Mouse (Mus musculus): ENCODE measurements around the gene Olfr1281. TPM values are rescaled to one million over a fixed set of nuclear protein-coding genes. Genes with fewer than 3 reads are reported as not detected.
"Not testable (repeated sequence)": the region's sequence is repeated elsewhere in the genome, so short reads cannot be mapped to it uniquely, and the experiment has no call there.

Gene Olfr1281
- not detected for total RNA-seq (2022)

- DNase-seq (ENCODE audit: low spot score in 2 of 2) = no peak
These were observed at the start of gene Olfr1281 for GRCm38 (mm10) chr2:111326220-111326619. Gene Olfr1281, plus strand, starts transcription at chr2:111326520.

GRCm38 (mm10) chr2:111289836-111290235 is 36.5 kb upstream of the Olfr1281 start, which contains the start of gene Olfr1278:
Gene Olfr1278, plus strand, starts transcription at chr2:111290136.
- DNase-seq (ENCODE audit: low spot score in 2 of 2) = no peak

GRCm38 (mm10) chr2:111298541-111298940 is 27.8 kb upstream of the Olfr1281 start:
- DNase-seq (ENCODE audit: low spot score in 2 of 2) = no peak

GRCm38 (mm10) chr2:111300374-111300773 is 25.9 kb upstream of the Olfr1281 start, which contains the start of gene Olfr1279:
Gene Olfr1279, plus strand, starts transcription at chr2:111300635.
- DNase-seq (ENCODE audit: low spot score in 2 of 2) = no peak

GRCm38 (mm10) chr2:111313717-111314116 is 12.6 kb upstream of the Olfr1281 start, which contains the start of gene Olfr1280:
Gene Olfr1280, plus strand, starts transcription at chr2:111314017.
- no peak for DNase-seq (ENCODE audit: low spot score in 2 of 2)

- DNase-seq (ENCODE audit: low spot score in 2 of 2) = not testable (repeated sequence)
These were observed 7.4 kb downstream of the Olfr1281 start for GRCm38 (mm10) chr2:111333721-111334120.

GRCm38 (mm10) chr2:111335976-111336375 is 9.7 kb downstream of the Olfr1281 start, which contains the start of gene Olfr1282:
Gene Olfr1282, minus strand, starts transcription at chr2:111336076.
- no peak for DNase-seq (ENCODE audit: low spot score in 2 of 2)

GRCm38 (mm10) chr2:111366490-111366889 is 40.2 kb downstream of the Olfr1281 start, which contains the start of gene Olfr1283:
Gene Olfr1283, plus strand, starts transcription at chr2:111366790.
- no peak for DNase-seq (ENCODE audit: low spot score in 2 of 2)

- no peak for DNase-seq (ENCODE audit: low spot score in 2 of 2)
These were observed 48.9 kb downstream of the Olfr1281 start, which contains the start of gene Olfr1284 for GRCm38 (mm10) chr2:111375222-111375621. Gene Olfr1284, plus strand, starts transcription at chr2:111375522.

Other genes starting within 250 kb of the Olfr1281 start
- not detected for gene Gm13941, start 220.5 kb upstream of the Olfr1281 start, total RNA-seq (2022)
- not detected for gene Gm15130, start 173.6 kb upstream of the Olfr1281 start, total RNA-seq (2022)
- not detected for gene 4930430A15Rik, start 96.9 kb upstream of the Olfr1281 start, total RNA-seq (2022)
- not detected for gene Olfr1275, start 91.2 kb upstream of the Olfr1281 start, total RNA-seq (2022)
- not detected for gene Olfr1276, start 72.0 kb upstream of the Olfr1281 start, total RNA-seq (2022)
- gene Olfr1277, start 52.4 kb upstream of the Olfr1281 start, total RNA-seq (2022) = not detected
- gene Olfr1278, start 36.4 kb upstream of the Olfr1281 start, total RNA-seq (2022) = not detected
- gene Olfr1279, start 25.9 kb upstream of the Olfr1281 start, total RNA-seq (2022) = not detected
- gene Olfr1280, start 12.5 kb upstream of the Olfr1281 start, total RNA-seq (2022) = not detected
- gene Olfr1282, start 9.6 kb downstream of the Olfr1281 start, total RNA-seq (2022) = not detected
- not detected for gene Olfr1283, start 40.3 kb downstream of the Olfr1281 start, total RNA-seq (2022)
- not detected for gene Olfr1284, start 49.0 kb downstream of the Olfr1281 start, total RNA-seq (2022)
- gene Olfr1286, start 96.6 kb downstream of the Olfr1281 start, total RNA-seq (2022) = not detected
- not detected for gene Olfr1287, start 122.6 kb downstream of the Olfr1281 start, total RNA-seq (2022)
- not detected for gene Olfr1288, start 147.6 kb downstream of the Olfr1281 start, total RNA-seq (2022)
- not detected for gene Olfr1289, start 154.3 kb downstream of the Olfr1281 start, total RNA-seq (2022)
- gene Olfr1290, start 167.3 kb downstream of the Olfr1281 start, total RNA-seq (2022) = not detected
- gene Olfr1291-ps1, start 170.7 kb downstream of the Olfr1281 start, total RNA-seq (2022) = not detected
- gene Olfr1293-ps, start 198.7 kb downstream of the Olfr1281 start, total RNA-seq (2022) = not detected
- not detected for gene Olfr1294, start 213.8 kb downstream of the Olfr1281 start, total RNA-seq (2022)
- gene Olfr1295, start 243.2 kb downstream of the Olfr1281 start, total RNA-seq (2022) = not detected

Measured in gastrocnemius, adult 8-10 months (tissue).